Mouse (Mus musculus) stomach, postnatal 0 days (tissue): ENCODE results near the gene Ormdl3.

ENCODE experiments used
- CTCF ChIP-seq: IDR thresholded peaks from 2 replicates; pipeline ENCODE4 v1.5.1; 2016; ENCODE audit warnings: antibody characterized with exemption, low read depth, mild to moderate bottlenecking, moderate library complexity
- EP300 ChIP-seq: optimal IDR thresholded peaks from 2 replicates; pipeline ENCODE3; 2016; ENCODE audit warnings: antibody characterized with exemption

DNA sequence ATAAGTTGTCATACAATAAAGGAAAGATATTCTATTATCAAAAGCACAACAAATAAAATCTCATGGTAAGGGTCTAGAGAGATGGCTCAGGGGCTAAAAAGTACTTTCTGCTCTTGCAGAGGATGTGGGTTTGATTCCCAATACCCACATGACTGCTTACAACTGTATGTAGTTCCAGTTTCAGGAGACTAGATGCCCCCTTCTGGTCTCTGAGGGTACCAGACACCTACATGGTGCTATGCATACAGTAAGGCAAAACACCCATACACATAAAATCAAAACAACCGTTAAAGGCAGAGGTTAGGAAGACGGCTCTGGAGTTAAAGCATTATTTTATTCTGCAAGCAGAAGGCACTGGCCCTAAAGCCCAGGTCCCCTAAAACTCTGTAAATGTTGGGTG lies 16.8 kb upstream of the Ormdl3 start:
- TF ChIP-seq CTCF (peak; percentile 45), EP300 (no peak)
